8 mouse cellular contexts compared by ENCODE assay signal in genomic region chr7:134223444-134224161, GRCm38 (mm10). TPM values are rescaled to one million over a fixed set of nuclear protein-coding genes. Genes with fewer than 3 reads are reported as not detected.
A peak's percentile ranks its signal among the peaks of the same experiment; 100 is the strongest.
DNase-seq lines count a peak whose midpoint lies in the region; ATAC-seq lines count a peak whose summit lies in the region.

No protein-coding gene starts in this region.

- 29% methylated on average over 16 of the region's 16 CpGs for WGBS in hindbrain, embryonic 13.5 days
- WGBS in lung, embryonic 15.5 days, result 17% methylated on average over 16 of the region's 16 CpGs

- no peak for ATAC-seq in hindbrain, embryonic 13.5 days (ENCODE audit: low FRiP score)
- ATAC-seq in lung, embryonic 15.5 days (ENCODE audit: borderline replicate concordance, extremely low read depth, low FRiP score, low TSS enrichment), result no peak

- no peaks in the 10 kb centered on the region for H3K9me3 ChIP-seq in hindbrain, embryonic 13.5 days
- H3K9me3 ChIP-seq in lung, embryonic 15.5 days, result no peaks in the 10 kb centered on the region

- H3K4me3 ChIP-seq in hindbrain, embryonic 13.5 days, result peak overlapping the region; percentile 62
- H3K4me3 ChIP-seq in lung, embryonic 15.5 days, result peak overlapping the region; percentile 66

- no peaks in the 10 kb centered on the region for H3K36me3 ChIP-seq in hindbrain, embryonic 13.5 days
- H3K36me3 ChIP-seq in lung, embryonic 15.5 days, result no peaks in the 10 kb centered on the region; the same call in 1 of the 2 replicates

- peak; percentile 79 to 94 for DNase-seq in adrenal gland, adult (ENCODE audit: inconsistent age in 2 of 2, low spot score in 1 of 2)
- peak; percentile 73 to 79 for DNase-seq in cerebellum, postnatal 36 days
- peak; percentile 87 to 90 for DNase-seq in frontal cortex, postnatal 36 days (ENCODE audit: low spot score in 2 of 2)
- DNase-seq in layer of hippocampus, postnatal 10 days (ENCODE audit: low spot score in 2 of 2), result peak; percentile 92 to 95
- DNase-seq in ovary, postnatal 14 days (ENCODE audit: low spot score), result peak; percentile 81
- peak; percentile 60 for DNase-seq in urinary bladder, adult 2 months (ENCODE audit: low spot score)

- H3K9ac ChIP-seq in hindbrain, embryonic 13.5 days, result peak overlapping the region; percentile 80; the same call in 1 of the 2 replicates
- peak overlapping the region; percentile 64 for H3K9ac ChIP-seq in lung, embryonic 15.5 days

- peaks cover 26% of the 10 kb centered on the region for H3K27me3 ChIP-seq in hindbrain, embryonic 13.5 days
- no peaks in the 10 kb centered on the region for H3K27me3 ChIP-seq in lung, embryonic 15.5 days

- H3K27ac ChIP-seq in hindbrain, embryonic 13.5 days, result no peak overlapping the region
- H3K27ac ChIP-seq in lung, embryonic 15.5 days, result peak overlapping the region; percentile 93

- peaks cover 27% of the 10 kb centered on the region for H3K4me1 ChIP-seq in hindbrain, embryonic 13.5 days (replicated peaks)
- H3K4me1 ChIP-seq in lung, embryonic 15.5 days, result peaks cover 56% of the 10 kb centered on the region

- peak overlapping the region; percentile 92 for H3K4me2 ChIP-seq in hindbrain, embryonic 13.5 days
- H3K4me2 ChIP-seq in lung, embryonic 15.5 days, result peak overlapping the region; percentile 97

RNA-seq across cellular contexts. Expression of gene Adam12, which starts 8.3 kb away (rescaled TPM):
- 2.6 and 3.1 TPM in 2 replicates for polyA plus RNA-seq in hindbrain, embryonic 13.5 days (2015; fragmentation: Nextera tagmentation; extraction: Ambion mirVana)
- total RNA-seq in layer of hippocampus, postnatal 10 days (2021), result 10 to 100 TPM; 16.3 to 16.8 TPM
- polyA plus RNA-seq in lung, embryonic 15.5 days (2015; fragmentation: Nextera tagmentation; extraction: Ambion mirVana), result 17.7 and 23.2 TPM in 2 replicates
- 4.3 and 4.6 TPM in 2 replicates for polyA plus RNA-seq in urinary bladder, adult 2 months (2012; rRNA removed)
